Mouse (Mus musculus): ENCODE results near the gene Klf7. TPM values are rescaled to one million over a fixed set of nuclear protein-coding genes. Genes with fewer than 3 reads are reported as not detected.

The Klf7 gene
- polyA plus RNA-seq, 1 experiment: 31.7 TPM

- Histone ChIP-seq H3K36me3 (ENCODE audit: control insufficient read depth, insufficient read depth, low read length) (no peaks in the 10 kb centered on the region), H3K27ac (ENCODE audit: control insufficient read depth, insufficient read depth, low read length) (no peak overlapping the region), H3K4me3 (ENCODE audit: control insufficient read depth, insufficient read depth, low read length) (no peak overlapping the region), H3K4me1 (replicated peaks; ENCODE audit: control insufficient read depth, insufficient read depth, low read length) (peaks cover 3% of the 10 kb centered on the region; the same call in 1 of the 2 replicates), H3K27me3 (ENCODE audit: control insufficient read depth, insufficient read depth, low read length) (no peaks in the 10 kb centered on the region)
- DNase-seq: no peak
- WGBS: 97% methylated on average over 2 of the region's 2 CpGs
- no peak for TF ChIP-seq CTCF (IDR thresholded peaks at IDR 0.05; ENCODE audit: borderline replicate concordance, control insufficient read depth, extremely low read depth, insufficient read depth, low read length, poor library complexity)
- no peak for TF ChIP-seq POLR2A (IDR thresholded peaks at IDR 0.05; ENCODE audit: control insufficient read depth, extremely low read depth, insufficient read depth, low read length, poor library complexity)
These were observed 4.7 kb upstream of the Klf7 start for GRCm38 (mm10) chr1:64126822-64127221.

GRCm38 (mm10) chr1:64122466-64122830, 366 bp upstream of the Klf7 start:
- Histone ChIP-seq H3K27ac (ENCODE audit: control insufficient read depth, insufficient read depth, low read length) (peak overlapping the region; percentile 79), H3K4me1 (replicated peaks; ENCODE audit: control insufficient read depth, insufficient read depth, low read length) (peaks cover 23% of the 10 kb centered on the region), H3K36me3 (ENCODE audit: control insufficient read depth, insufficient read depth, low read length) (no peaks in the 10 kb centered on the region), H3K27me3 (ENCODE audit: control insufficient read depth, insufficient read depth, low read length) (no peaks in the 10 kb centered on the region), H3K4me3 (ENCODE audit: control insufficient read depth, insufficient read depth, low read length) (peak overlapping the region; percentile 41)
- no peak for DNase-seq
- WGBS: 34% methylated on average over 9 of the region's 9 CpGs
- no peak for TF ChIP-seq CTCF (IDR thresholded peaks at IDR 0.05; ENCODE audit: borderline replicate concordance, control insufficient read depth, extremely low read depth, insufficient read depth, low read length, poor library complexity)
- no peak for TF ChIP-seq POLR2A (IDR thresholded peaks at IDR 0.05; ENCODE audit: control insufficient read depth, extremely low read depth, insufficient read depth, low read length, poor library complexity)

DNA sequence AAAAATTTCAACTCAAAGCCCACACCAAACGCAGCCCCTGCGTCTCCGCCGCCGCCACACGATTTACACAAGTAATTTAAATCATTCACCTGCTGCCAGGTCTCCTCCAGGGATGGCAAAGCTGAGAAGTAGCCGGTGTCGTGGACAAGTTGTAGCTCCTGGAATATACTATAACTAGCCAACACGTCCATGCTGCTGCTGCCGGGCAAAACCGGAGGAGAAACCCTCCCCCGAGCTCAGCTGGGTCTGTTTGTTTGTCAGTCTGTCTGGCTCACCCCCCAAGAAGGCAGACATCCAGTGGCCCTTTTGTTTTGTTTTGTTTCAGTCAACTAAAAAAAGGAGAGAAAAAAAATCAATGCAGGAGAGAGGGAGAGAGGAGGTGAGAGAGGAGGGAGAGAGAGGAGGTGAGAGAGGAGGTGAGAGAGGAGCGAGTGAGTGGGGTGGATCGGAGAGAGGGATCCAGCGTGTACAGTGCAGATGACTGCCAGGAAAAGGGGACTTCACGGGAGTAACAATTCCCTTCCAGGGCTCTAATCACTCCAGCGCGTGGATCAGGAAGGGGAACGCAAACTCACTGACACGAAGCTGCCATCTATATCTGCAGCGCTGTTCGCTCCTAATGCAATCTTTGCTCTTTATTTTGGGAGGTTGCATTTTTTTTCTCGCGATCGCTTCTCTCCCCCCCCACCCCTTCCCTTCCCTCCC, 1.1 kb downstream of the Klf7 start:
- H3K4me1 ChIP-seq (replicated peaks; ENCODE audit: control insufficient read depth, insufficient read depth, low read length): peaks cover 25% of the 10 kb centered on the region
- H3K27ac ChIP-seq (ENCODE audit: control insufficient read depth, insufficient read depth, low read length): peak overlapping the region; percentile 87
- H3K4me3 ChIP-seq (ENCODE audit: control insufficient read depth, insufficient read depth, low read length): peak overlapping the region; percentile 62
- no peaks in the 10 kb centered on the region for H3K36me3 ChIP-seq (ENCODE audit: control insufficient read depth, insufficient read depth, low read length)
- WGBS: under 1% methylated on average over 25 of the region's 25 CpGs
- TF ChIP-seq POLR2A (IDR thresholded peaks at IDR 0.05; ENCODE audit: control insufficient read depth, extremely low read depth, insufficient read depth, low read length, poor library complexity): 0 out of 2 replicates have a peak, but pooled peaks have one; percentile 19
- TF ChIP-seq CTCF (IDR thresholded peaks at IDR 0.05; ENCODE audit: borderline replicate concordance, control insufficient read depth, extremely low read depth, insufficient read depth, low read length, poor library complexity): no peak
- H3K27me3 ChIP-seq (ENCODE audit: control insufficient read depth, insufficient read depth, low read length): no peaks in the 10 kb centered on the region
- peak; percentile 53 for DNase-seq

DNA sequence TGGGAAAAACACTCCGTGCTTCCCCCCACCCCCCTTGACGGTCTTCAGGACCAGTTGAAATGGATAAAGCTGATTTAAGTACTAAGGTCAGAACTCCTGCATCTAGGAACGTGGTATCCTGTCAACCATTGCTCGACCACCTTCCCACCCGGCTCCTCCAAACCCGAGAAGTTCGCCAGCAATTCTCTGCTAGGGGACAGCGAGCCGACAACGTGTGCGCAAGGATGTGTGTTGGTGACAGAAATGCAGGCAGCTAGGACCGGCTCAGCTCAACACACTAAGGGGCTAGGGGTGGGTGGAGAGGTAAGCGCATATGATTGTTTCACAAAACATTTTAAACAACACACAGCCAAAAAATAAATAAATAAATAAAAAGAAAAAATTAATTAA, 1.7 kb downstream of the Klf7 start:
- WGBS: 2% methylated on average over 13 of the region's 13 CpGs
- DNase-seq: peak; percentile 50
- peak overlapping the region; percentile 87 for H3K27ac ChIP-seq (ENCODE audit: control insufficient read depth, insufficient read depth, low read length)
- TF ChIP-seq POLR2A (IDR thresholded peaks at IDR 0.05; ENCODE audit: control insufficient read depth, extremely low read depth, insufficient read depth, low read length, poor library complexity) (no peak), CTCF (IDR thresholded peaks at IDR 0.05; ENCODE audit: borderline replicate concordance, control insufficient read depth, extremely low read depth, insufficient read depth, low read length, poor library complexity) (no peak)
- peaks cover 25% of the 10 kb centered on the region for H3K4me1 ChIP-seq (replicated peaks; ENCODE audit: control insufficient read depth, insufficient read depth, low read length)
- peak overlapping the region; percentile 62 for H3K4me3 ChIP-seq (ENCODE audit: control insufficient read depth, insufficient read depth, low read length)
- no peaks in the 10 kb centered on the region for H3K27me3 ChIP-seq (ENCODE audit: control insufficient read depth, insufficient read depth, low read length)
- H3K36me3 ChIP-seq (ENCODE audit: control insufficient read depth, insufficient read depth, low read length): no peaks in the 10 kb centered on the region

DNA sequence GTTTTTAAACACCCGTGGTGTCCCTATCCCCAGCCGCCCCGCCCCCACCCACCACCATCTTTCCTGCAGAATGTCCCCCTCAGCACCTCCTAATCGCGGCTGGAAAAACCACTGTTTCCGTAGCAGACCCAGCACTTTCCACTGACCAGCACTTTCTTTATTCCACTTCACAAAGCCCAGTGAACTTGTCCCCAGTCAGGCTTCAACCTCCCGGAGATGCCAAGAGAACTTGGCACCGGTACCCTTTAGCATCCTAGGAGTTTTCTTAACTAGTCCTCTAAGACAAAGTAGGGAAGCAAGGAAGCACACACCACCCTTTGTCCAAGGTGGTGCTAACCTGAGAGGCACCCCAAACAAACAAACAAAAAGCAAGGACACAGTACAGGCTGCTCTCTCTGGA, 2.2 kb downstream of the Klf7 start:
- no peak for DNase-seq
- peaks cover 25% of the 10 kb centered on the region for H3K4me1 ChIP-seq (replicated peaks; ENCODE audit: control insufficient read depth, insufficient read depth, low read length)
- TF ChIP-seq POLR2A (IDR thresholded peaks at IDR 0.05; ENCODE audit: control insufficient read depth, extremely low read depth, insufficient read depth, low read length, poor library complexity) (no peak), CTCF (IDR thresholded peaks at IDR 0.05; ENCODE audit: borderline replicate concordance, control insufficient read depth, extremely low read depth, insufficient read depth, low read length, poor library complexity) (no peak)
- H3K27me3 ChIP-seq (ENCODE audit: control insufficient read depth, insufficient read depth, low read length): no peaks in the 10 kb centered on the region
- 36% methylated on average over 8 of the region's 8 CpGs for WGBS
- peak overlapping the region; percentile 54 for H3K27ac ChIP-seq (ENCODE audit: control insufficient read depth, insufficient read depth, low read length)
- H3K4me3 ChIP-seq (ENCODE audit: control insufficient read depth, insufficient read depth, low read length): peak overlapping the region; percentile 59
- no peaks in the 10 kb centered on the region for H3K36me3 ChIP-seq (ENCODE audit: control insufficient read depth, insufficient read depth, low read length)

DNA sequence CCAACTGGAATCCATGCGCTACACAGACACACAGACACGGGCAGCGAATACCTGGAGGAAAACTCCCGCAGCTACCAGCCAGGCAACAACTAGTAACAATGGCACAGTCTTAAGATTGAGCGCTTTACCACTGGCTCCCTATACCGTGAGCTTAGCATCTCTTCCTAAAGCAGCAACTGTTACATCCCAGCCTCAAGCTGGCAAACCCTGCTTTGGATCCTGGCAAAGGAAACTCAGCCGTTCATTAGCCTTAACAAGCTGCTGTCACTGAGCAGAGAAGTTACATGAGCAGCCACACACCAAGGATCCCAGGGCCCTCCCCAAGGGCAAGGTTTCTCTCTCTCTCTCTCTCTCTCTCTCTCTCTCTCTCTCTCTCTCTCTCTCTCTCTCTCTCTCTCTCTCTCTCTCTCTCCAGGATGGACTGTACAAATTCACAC, 2.7 kb downstream of the Klf7 start:
- Histone ChIP-seq H3K36me3 (ENCODE audit: control insufficient read depth, insufficient read depth, low read length) (no peaks in the 10 kb centered on the region), H3K27ac (ENCODE audit: control insufficient read depth, insufficient read depth, low read length) (peak overlapping the region; percentile 39; the same call in 1 of the 2 replicates), H3K4me3 (ENCODE audit: control insufficient read depth, insufficient read depth, low read length) (peak overlapping the region; percentile 59), H3K4me1 (replicated peaks; ENCODE audit: control insufficient read depth, insufficient read depth, low read length) (peaks cover 25% of the 10 kb centered on the region), H3K27me3 (ENCODE audit: control insufficient read depth, insufficient read depth, low read length) (no peaks in the 10 kb centered on the region)
- 92% methylated on average over 7 of the region's 7 CpGs for WGBS
- DNase-seq: no peak
- TF ChIP-seq POLR2A (IDR thresholded peaks at IDR 0.05; ENCODE audit: control insufficient read depth, extremely low read depth, insufficient read depth, low read length, poor library complexity): no peak
- no peak for TF ChIP-seq CTCF (IDR thresholded peaks at IDR 0.05; ENCODE audit: borderline replicate concordance, control insufficient read depth, extremely low read depth, insufficient read depth, low read length, poor library complexity)

Data from thymus, adult 2 months (tissue).